Mouse (Mus musculus) heart, adult 8-10 months (tissue): ENCODE measurements around the gene Tlr2. TPM values are rescaled to one million over a fixed set of nuclear protein-coding genes. Genes with fewer than 3 reads are reported as not detected.
"Not testable (repeated sequence)": the region's sequence is repeated elsewhere in the genome, so short reads cannot be mapped to it uniquely, and the experiment has no call there.

Source experiments
- DNase-seq: peaks from one replicate; pipeline ENCODE4 v3.0.0; 2022; ENCODE audit warnings: low spot score
- total RNA-seq, 4 experiments: library from RNA; stranded (reverse); gene quantifications; 2 replicates each; pipeline ENCODE4 v1.2.4; 2022

Tlr2 gene
- 1 to 10 TPM; 2.3 to 2.5 (median 2.3) TPM for total RNA-seq

GRCm38 (mm10) chr3:83841095-83841850 is at the start of gene Tlr2:
Tlr2 (minus strand) TSS chr3:83841767.
- DNase-seq, result peak; percentile 78

GRCm38 (mm10) chr3:83885163-83885562 is 43.6 kb upstream of the Tlr2 start:
- no peak for DNase-seq

- not testable (repeated sequence) for DNase-seq
These were observed 37.9 kb upstream of the Tlr2 start for GRCm38 (mm10) chr3:83879261-83880050.

GRCm38 (mm10) chr3:83878801-83879200 is 37.2 kb upstream of the Tlr2 start:
- DNase-seq, result no peak

- DNase-seq, result no peak
These were observed 34.7 kb upstream of the Tlr2 start for GRCm38 (mm10) chr3:83876299-83876698.

- not testable (repeated sequence) for DNase-seq
These were observed 33.5 kb upstream of the Tlr2 start for GRCm38 (mm10) chr3:83875078-83875477.

- DNase-seq, result not testable (repeated sequence)
These were observed 31.3 kb upstream of the Tlr2 start for GRCm38 (mm10) chr3:83872853-83873252.

GRCm38 (mm10) chr3:83871962-83872361 is 30.4 kb upstream of the Tlr2 start:
- not testable (repeated sequence) for DNase-seq

- DNase-seq, result not testable (repeated sequence)
These were observed 30.0 kb upstream of the Tlr2 start for GRCm38 (mm10) chr3:83871559-83871958.

GRCm38 (mm10) chr3:83869776-83870175 is 28.2 kb upstream of the Tlr2 start:
- DNase-seq, result no peak

- not testable (repeated sequence) for DNase-seq
These were observed 25.5 kb upstream of the Tlr2 start for GRCm38 (mm10) chr3:83867026-83867425.

- peak; percentile 24 for DNase-seq
These were observed 23.6 kb upstream of the Tlr2 start for GRCm38 (mm10) chr3:83865216-83865615.

- no peak for DNase-seq
These were observed 22.5 kb upstream of the Tlr2 start for GRCm38 (mm10) chr3:83864064-83864548.

- DNase-seq, result peak; percentile 89
These were observed 21.4 kb upstream of the Tlr2 start for GRCm38 (mm10) chr3:83862956-83863355.

GRCm38 (mm10) chr3:83859595-83859994 is 18.0 kb upstream of the Tlr2 start:
- DNase-seq, result no peak

GRCm38 (mm10) chr3:83859071-83859470 is 17.5 kb upstream of the Tlr2 start:
- DNase-seq, result no peak

- DNase-seq, result no peak
These were observed 16.1 kb upstream of the Tlr2 start for GRCm38 (mm10) chr3:83857621-83858020.

GRCm38 (mm10) chr3:83855643-83856042 is 14.1 kb upstream of the Tlr2 start:
- DNase-seq, result no peak

- DNase-seq, result no peak
These were observed 7.8 kb upstream of the Tlr2 start for GRCm38 (mm10) chr3:83849341-83849740.

GRCm38 (mm10) chr3:83844766-83845520 is 3.4 kb upstream of the Tlr2 start:
- peak; percentile 47 for DNase-seq

GRCm38 (mm10) chr3:83839477-83839876 is 2.1 kb downstream of the Tlr2 start:
- no peak for DNase-seq

GRCm38 (mm10) chr3:83836685-83837084 is 4.9 kb downstream of the Tlr2 start:
- no peak for DNase-seq
